Mouse (Mus musculus): ENCODE results near the gene Pmvk.

Pmvk gene

DNA sequence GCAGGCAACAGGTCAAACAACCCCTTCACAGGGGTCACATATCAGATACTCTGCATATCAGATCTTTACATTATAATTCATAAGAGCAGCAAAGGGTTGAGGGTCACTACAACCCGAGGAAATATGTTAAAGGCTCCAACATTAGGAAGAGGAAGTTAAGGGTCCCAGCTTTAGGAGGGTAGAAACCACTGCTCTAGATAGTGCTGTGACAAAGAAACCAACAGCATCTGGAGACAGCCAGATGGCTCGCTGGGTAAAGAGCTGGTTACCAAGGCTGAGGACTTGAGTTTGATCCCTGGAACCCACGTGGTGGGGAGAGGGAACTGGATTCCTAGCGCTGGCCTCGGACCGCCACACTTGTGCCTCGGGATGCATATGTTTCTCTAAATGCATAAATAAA lies 17.9 kb downstream of the Pmvk start:
- in situ Hi-C loops (cut with MboI, MseI) = no loop called here

- in situ Hi-C loops (cut with MboI, MseI) = no loop called here
Observed at GRCm38 (mm10) chr3:89473838-89474237, 19.5 kb downstream of the Pmvk start.

DNA sequence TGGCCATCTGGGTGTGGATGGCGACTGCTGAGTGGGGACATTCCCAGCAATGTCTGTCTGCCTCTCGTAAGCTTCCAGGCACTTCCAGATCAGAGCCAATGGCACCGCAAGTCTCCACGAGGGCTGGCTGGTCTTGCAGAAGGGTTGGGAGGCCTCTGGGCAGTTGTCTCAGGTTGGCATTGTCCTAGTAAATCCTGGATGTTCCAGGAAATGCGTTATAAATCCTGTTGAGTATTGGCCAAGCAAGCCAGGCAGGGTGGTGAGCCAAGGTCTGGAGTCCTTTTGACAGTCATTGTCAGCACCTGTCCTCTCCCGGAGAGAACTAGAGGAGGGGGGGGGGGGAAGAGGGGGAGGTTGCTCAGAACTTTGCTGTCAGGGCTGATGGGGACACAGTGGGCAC lies 24.7 kb downstream of the Pmvk start:
- in situ Hi-C loops (cut with MboI, MseI) = no loop called here

DNA sequence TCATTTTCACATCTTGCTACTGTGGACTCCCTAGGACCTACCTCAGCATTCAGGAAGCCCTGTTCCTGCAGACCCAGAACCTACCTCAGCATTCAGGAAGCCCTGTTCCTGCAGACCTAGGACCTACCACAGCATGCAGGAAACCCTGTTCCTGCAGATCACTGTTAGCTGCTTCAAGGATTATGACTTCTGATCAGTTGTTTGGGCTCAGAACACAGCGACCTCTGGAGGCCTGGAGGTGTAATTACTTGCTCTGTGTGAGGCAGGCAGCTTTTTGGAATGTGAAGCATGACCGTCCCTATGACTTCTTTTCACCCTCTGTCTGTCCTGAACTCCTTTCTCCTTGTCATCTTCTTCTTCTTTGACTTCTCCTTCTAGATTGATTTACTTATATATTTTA lies 27.1 kb downstream of the Pmvk start:
- in situ Hi-C loops (cut with MboI, MseI) = loop anchor here (5.0 to 10.0 kb wide), 3 partner anchors 34 to 164 kb away; partner anchors contain the start of gene Adam15 (in 2 of the 2)

- in situ Hi-C loops (cut with MboI, MseI) = loop anchor here (5.0 to 10.0 kb wide), 3 partner anchors 35 to 165 kb away; partner anchors contain the start of gene Adam15 (in 2 of the 2)
Observed at GRCm38 (mm10) chr3:89482249-89482648, 27.9 kb downstream of the Pmvk start.

DNA sequence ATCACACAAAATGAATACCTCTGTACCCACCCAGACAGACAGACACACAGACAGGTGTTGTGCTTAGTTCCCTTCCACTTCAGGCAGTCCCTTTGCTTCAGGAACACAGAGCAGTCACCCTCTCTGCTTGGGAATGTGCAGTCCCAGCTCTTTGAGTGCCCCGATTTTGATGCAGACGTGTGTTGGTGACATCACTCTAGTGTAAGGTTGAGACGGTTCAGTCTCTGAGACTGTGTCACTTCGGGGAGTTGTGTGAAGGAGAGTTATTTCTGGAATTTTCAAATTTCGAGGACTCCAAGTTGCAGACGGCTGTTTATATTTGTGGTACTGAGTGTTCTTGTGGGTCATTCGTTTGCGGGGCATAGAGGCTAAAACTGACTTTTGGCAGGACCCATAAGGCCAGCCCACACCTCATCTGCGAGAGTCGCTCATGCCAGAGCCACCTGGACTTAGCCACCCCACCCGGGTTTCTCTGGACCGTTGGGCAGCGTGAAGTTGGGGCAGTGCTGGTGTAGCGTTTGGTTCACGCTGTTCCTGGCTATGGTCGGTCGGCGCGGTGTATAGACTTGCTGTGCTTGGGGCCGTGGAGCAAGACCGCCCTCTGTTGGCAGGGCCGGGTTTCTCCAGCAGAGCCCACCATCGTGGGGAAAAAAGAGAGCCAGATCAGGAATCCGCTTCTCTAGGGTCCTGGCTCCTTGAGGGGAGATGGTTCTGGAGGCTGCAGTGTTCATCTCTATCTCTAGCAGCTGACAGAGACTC lies 30.6 kb downstream of the Pmvk start:
- in situ Hi-C loops (cut with MboI, MseI) = loop anchor here (5.0 to 10.0 kb wide), 3 partner anchors 38 to 168 kb away; partner anchors contain the start of gene Adam15 (in 2 of the 2)

DNA sequence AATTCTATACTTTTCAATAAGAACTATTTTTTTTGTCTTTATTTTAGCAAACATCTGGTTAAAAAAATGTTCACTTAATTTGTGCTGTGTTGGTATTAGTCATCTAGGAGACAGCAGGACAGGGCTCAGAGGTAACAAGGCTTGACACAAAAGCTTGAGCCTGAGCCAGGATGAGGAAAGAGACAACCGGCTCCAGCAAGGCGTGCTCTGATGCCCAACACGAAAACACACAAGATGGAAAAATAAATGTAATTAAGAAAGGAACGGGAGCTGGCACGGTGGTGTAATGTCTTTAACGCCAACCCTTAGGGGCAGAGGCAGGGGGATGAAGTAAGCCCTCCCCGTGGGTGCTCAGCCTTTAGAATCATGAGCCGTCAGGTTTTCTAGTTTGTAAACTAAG lies 31.8 kb downstream of the Pmvk start:
- in situ Hi-C loops (cut with MboI, MseI) = loop anchor here (10.0 kb wide), 1 partner anchor 141 kb away; the partner anchor contains the start of gene Adam15 (in 2 of the 2)

- in situ Hi-C loops (cut with MboI, MseI) = loop anchor here (10.0 kb wide), 1 partner anchor 142 kb away; the partner anchor contains the start of gene Adam15 (in 2 of the 2)
Observed at GRCm38 (mm10) chr3:89486916-89487702, 32.8 kb downstream of the Pmvk start.

DNA sequence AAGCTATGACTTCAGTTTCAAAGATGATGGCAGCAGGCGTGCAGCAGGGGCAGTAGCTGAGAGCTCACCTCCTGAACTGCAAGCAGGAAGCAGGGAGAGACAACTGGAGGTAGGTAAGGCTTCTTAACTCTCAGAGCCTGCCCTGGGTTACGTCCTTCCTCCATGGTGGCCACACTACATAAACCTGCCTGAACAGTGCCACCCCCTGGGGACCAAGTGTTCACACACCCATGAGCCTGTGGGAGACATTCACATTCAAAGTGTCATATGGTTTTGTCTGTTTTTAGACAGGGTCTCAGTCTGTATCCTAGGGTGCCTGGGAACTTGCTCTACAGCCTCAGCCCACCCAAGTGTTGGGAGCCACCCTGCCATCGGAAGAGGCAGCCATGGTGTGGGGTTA lies 36.4 kb downstream of the Pmvk start:
- in situ Hi-C loops (cut with MboI, MseI) = no loop called here

GRCm38 (mm10) chr3:89491559-89491958 lies 37.2 kb downstream of the Pmvk start:
- in situ Hi-C loops (cut with MboI, MseI) = no loop called here

DNA sequence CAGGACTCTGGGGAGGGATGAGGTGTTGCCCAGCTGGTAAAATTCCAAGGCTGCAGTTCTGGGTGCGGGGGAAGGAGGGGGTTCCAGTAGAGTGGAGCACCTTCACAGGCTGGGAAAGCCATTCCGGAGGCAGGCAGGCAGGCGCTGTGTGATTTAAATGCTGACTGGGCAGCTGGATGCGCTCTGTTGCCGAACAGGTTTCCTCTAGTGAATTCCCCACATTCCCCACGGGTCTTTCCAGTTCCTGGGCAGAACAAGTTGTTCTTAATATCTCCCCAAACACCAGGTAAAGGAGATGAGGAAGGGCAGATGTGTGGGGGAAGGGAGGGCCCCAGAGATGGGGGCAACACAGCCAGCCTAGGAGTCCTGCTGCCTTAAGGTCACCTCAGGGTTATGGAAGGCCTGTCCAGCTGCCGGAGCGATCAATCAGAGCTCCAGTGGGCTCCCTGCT lies 38.4 kb downstream of the Pmvk start:
- in situ Hi-C loops (cut with MboI, MseI) = no loop called here

DNA sequence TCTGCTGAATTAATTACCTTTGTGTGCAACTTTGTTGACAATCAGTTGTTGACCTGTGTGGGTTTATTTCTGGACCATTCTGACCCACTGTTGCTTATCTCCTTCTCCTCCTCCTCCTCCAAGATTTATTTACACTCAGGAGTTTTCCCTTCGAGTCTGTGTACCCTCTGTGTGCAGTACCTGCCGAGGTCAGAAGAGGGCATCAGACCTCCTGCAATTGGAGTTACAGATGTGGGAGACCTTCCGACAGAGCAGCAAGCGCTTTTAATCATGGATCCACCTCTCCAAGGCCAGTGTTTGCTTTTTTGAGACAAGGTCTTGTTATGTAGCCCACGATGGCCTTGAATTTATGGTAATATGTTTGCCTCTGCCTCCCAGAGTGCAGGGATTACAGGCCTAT lies 40.3 kb downstream of the Pmvk start:
- in situ Hi-C loops (cut with MboI, MseI) = no loop called here

- in situ Hi-C loops (cut with MboI, MseI) = no loop called here
Observed at GRCm38 (mm10) chr3:89496366-89496765, 42.0 kb downstream of the Pmvk start.

- in situ Hi-C loops (cut with MboI, MseI) = no loop called here
Observed at GRCm38 (mm10) chr3:89499696-89500095, 45.4 kb downstream of the Pmvk start.

DNA sequence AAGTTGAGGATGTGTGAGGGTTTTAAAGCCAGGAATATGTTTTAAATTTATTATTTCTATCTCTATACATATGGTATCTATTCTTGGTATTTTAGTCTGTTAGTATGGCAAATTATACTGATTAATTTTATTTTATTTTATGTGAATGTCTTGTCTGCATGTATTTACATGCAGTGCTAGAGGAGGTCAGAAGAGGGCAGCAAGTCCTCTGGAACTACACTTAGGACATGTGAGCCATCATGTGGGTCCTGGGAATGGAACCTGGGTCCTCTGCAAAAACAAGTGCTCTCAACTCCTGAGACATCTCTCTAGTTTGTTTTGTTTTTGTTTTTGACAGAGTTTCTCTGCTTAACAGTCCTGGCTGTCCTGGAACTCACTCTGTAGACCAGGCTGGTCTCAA lies 47.1 kb downstream of the Pmvk start:
- in situ Hi-C loops (cut with MboI, MseI) = no loop called here

DNA sequence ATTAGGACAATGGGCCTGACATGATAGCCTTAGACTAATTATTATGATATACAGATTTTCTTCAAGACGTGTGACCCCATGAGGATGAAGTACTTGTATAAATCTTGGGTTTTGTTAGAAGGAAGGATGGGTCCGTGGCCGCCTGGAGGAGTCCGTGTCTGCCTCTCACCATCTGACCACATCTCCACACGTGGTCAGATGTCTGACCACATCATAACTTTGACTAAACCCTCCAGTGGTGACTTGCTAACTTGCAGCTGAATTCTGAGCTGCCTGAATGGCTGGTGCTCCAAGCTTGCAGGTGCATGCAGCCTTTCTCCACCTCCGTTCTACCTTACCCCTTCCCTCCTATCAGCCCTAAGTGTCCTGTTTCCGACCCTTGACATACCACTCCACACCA lies 48.2 kb downstream of the Pmvk start:
- in situ Hi-C loops (cut with MboI, MseI) = no loop called here

DNA sequence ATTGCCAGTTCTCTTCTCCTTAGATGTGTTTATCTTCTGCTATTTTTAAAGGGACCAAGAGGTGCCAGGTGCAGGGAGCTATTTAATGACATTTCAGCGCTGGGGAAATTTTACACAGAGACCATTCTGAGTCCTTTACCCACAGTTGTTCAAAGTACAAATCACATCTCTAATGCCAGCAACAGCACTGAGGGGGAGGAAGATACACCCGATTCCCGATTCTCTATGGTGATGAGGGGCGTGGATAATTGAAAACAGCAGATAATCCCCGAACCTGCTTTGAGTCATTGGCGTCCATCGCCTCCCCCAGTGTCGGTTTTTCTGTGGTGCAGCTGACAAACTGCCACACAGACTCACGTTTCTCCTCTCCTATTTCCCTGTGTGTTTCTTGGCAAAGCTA lies 53.7 kb downstream of the Pmvk start:
- in situ Hi-C loops (cut with MboI, MseI) = no loop called here

DNA sequence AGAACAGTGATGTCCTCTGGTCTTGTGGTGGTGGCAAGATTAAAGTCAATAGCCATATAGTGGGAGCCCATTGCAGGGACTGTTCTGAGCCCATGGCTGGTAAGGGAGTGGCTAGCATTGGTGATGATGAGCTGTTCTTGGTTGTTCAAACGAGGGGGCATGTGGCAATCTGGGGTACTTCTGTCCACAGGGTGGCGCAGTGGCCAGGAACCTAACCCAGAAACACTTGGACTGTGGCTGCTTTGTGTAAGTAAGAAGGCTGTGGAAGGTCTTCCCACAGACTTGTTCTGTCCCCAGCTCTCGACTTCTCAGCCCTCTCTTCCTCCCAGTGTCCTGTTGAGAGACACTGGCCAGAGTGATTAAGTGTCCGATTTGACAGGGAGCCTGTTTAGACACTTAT lies 56.6 kb downstream of the Pmvk start:
- in situ Hi-C loops (cut with MboI, MseI) = loop anchor here in 1 of 2 experiments (5.0 kb wide), 1 partner anchor 394 kb away; no protein-coding TSS in a partner anchor

DNA sequence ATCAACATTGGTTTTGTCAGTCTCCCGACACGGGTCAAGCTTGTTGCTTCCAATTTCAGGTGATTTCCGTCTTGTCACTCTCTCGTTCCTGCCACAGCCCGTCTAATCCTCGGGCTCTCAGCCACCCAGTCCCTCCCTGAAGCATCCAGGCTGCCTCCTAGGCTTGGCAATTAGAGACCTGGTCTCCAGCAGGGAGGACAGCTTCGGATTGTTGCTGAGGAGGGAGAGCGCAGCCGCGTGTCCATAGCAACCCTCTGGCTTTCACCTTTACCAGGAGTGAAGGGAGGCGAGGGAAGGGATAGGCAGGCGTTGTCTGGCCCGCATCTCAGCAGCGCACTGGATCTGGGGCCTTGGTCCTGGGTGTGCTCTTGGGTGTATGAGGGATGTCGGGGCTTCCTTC lies 57.1 kb downstream of the Pmvk start:
- in situ Hi-C loops (cut with MboI, MseI) = loop anchor here in 1 of 2 experiments (5.0 kb wide), 1 partner anchor 394 kb away; no protein-coding TSS in a partner anchor

DNA sequence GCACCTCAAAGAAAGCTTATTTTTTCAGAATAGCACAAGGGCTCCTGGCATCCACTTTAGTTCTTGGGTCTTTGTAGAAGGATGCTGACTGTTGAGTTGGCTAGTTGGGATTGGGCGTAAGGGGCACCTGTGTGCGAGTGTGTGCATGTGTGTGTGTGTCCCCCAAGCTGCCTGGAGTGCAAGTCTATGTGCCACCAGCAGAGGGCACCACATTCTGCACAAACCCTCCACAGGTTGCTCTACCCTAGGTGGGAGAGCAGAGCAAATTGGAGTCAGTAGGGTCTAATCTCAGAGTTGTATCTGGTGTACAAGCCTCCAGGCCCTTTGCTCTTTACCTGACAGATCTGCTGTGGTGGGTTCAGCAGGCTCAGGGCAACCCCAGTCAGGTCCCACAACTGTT lies 57.9 kb downstream of the Pmvk start:
- in situ Hi-C loops (cut with MboI, MseI) = loop anchor here in 1 of 2 experiments (5.0 kb wide), 1 partner anchor 395 kb away; no protein-coding TSS in a partner anchor

- in situ Hi-C loops (cut with MboI, MseI) = no loop called here
Observed at GRCm38 (mm10) chr3:89515444-89515843, 61.1 kb downstream of the Pmvk start.

DNA sequence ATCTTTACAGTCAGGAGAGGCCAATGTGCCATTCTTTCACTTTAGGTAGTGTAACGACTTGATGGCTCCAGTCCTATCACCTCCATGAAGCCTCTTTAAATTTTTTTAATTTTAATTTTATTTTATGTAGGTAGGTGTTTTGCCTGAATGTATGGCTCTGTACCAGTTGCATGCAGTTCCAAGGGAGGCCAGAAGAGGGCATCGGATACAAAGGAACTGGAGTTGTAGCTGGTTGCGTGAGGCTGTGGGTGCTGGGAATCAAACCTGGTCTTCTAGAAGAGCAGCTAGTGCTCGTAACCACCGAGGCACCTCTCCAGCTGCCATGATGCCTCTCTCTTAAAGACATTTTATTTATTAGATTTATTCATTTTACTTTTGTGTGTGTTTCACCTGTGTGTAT lies 62.0 kb downstream of the Pmvk start:
- in situ Hi-C loops (cut with MboI, MseI) = no loop called here
